Mouse (Mus musculus) CH12.LX (cell line): ENCODE data around the gene S1pr1. TPM values are rescaled to one million over a fixed set of nuclear protein-coding genes. Genes with fewer than 3 reads are reported as not detected.

Experiments
- DNase-seq: peaks from one replicate; pipeline ENCODE4 v3.0.0-alpha.2; 2013; ENCODE audit errors: extremely low read depth
- H3K27ac ChIP-seq: 2 replicates; pipeline ENCODE4 v1.5.1; 2012; ENCODE audit warnings: low read depth, mild to moderate bottlenecking, control low read depth, moderate library complexity; ENCODE audit not compliant: insufficient read depth
- H3K27me3 ChIP-seq: replicated peaks from 2 replicates; pipeline ENCODE3; 2012; ENCODE audit warnings: inconsistent platforms
- H3K36me3 ChIP-seq, 2 experiments: replicated peaks in 1 of 2; 2 replicates each; pipeline versions ENCODE3 to v1.6.1; 2012; ENCODE audit warnings: inconsistent platforms in 1 of 2, low read length in 1 of 2, mild to moderate bottlenecking in 1 of 2, mixed read lengths in 1 of 2, moderate library complexity in 1 of 2; ENCODE audit not compliant: control insufficient read depth in 1 of 2, insufficient read depth in 1 of 2
- H3K4me1 ChIP-seq, 2 experiments: 2 replicates each; pipeline ENCODE4 v1.6.1; 2012; ENCODE audit warnings: inconsistent platforms in 1 of 2, moderate library complexity in 1 of 2; ENCODE audit not compliant: insufficient read depth in 2 of 2, control insufficient read depth in 1 of 2
- H3K4me2 ChIP-seq: 2 replicates; pipeline ENCODE4 v1.6.1; 2012; ENCODE audit warnings: low read depth, mild to moderate bottlenecking, control low read depth; ENCODE audit not compliant: poor library complexity, insufficient read depth, severe bottlenecking
- H3K4me3 ChIP-seq, 3 experiments: fragments of 150-350 bp in 1 of 3; sonication (generic) in 1 of 3; replicated peaks in 1 of 3; 2 replicates each; pipeline versions ENCODE3 to v1.5.1; 2011 to 2012; ENCODE audit warnings: low read depth in 2 of 3, low read length in 2 of 3, mild to moderate bottlenecking in 2 of 3, moderate library complexity in 2 of 3, control low read depth in 1 of 3, improper control_type of control experiment in 1 of 3, inconsistent platforms in 1 of 3, mixed read lengths in 1 of 3; ENCODE audit not compliant: poor library complexity in 1 of 3
- H3K79me2 ChIP-seq: replicated peaks from 2 replicates; pipeline ENCODE4 v1.6.1; 2012; ENCODE audit warnings: mild to moderate bottlenecking, moderate library complexity; ENCODE audit not compliant: control insufficient read depth, poor library complexity, insufficient read depth, severe bottlenecking; ENCODE audit errors: extremely low read depth
- H3K9ac ChIP-seq: 2 replicates; pipeline ENCODE4 v1.6.1; 2012; ENCODE audit warnings: low read depth, mild to moderate bottlenecking, control low read depth, moderate library complexity; ENCODE audit not compliant: insufficient read depth
- H3K9me3 ChIP-seq: replicated peaks from 2 replicates; pipeline ENCODE3; 2012; ENCODE audit warnings: low read length, inconsistent platforms, mixed read lengths
- CHD2 ChIP-seq: IDR thresholded peaks from 2 replicates; pipeline ENCODE4 v1.6.1; 2011; ENCODE audit warnings: low read length, improper control_type of control experiment
- E2F4 ChIP-seq: IDR thresholded peaks from 2 replicates; pipeline ENCODE4 v1.6.1; 2011; ENCODE audit warnings: low read depth, low read length, improper control_type of control experiment; ENCODE audit not compliant: insufficient replicate concordance
- ELF1 ChIP-seq: IDR thresholded peaks from 2 replicates; pipeline ENCODE4 v1.6.1; 2014; ENCODE audit warnings: low read depth, mild to moderate bottlenecking, inconsistent platforms, low read length, improper control_type of control experiment
- EP300 ChIP-seq: IDR thresholded peaks from 2 replicates; pipeline ENCODE4 v1.6.1; 2011; ENCODE audit warnings: low read length, improper control_type of control experiment
- GABPA ChIP-seq: IDR thresholded peaks from 2 replicates; pipeline ENCODE4 v1.6.1; 2012; ENCODE audit warnings: low read depth, low read length, improper control_type of control experiment, inconsistent platforms; ENCODE audit not compliant: insufficient replicate concordance
- IRF4 ChIP-seq: IDR thresholded peaks from 2 replicates; pipeline ENCODE4 v1.6.1; 2014; ENCODE audit warnings: low read depth, mild to moderate bottlenecking, inconsistent platforms, low read length, improper control_type of control experiment
- MYC ChIP-seq: IDR thresholded peaks from 2 replicates; pipeline ENCODE4 v1.6.1; 2011; ENCODE audit warnings: low read depth, mild to moderate bottlenecking, improper control_type of control experiment, low read length
- NELFE ChIP-seq: IDR thresholded peaks from 2 replicates; pipeline ENCODE4 v1.6.1; 2011; ENCODE audit warnings: low read depth, low read length, improper control_type of control experiment
- NRF1 ChIP-seq: IDR thresholded peaks from 2 replicates; pipeline ENCODE4 v1.6.1; 2014; ENCODE audit warnings: low read depth, mild to moderate bottlenecking, inconsistent platforms, low read length, improper control_type of control experiment, moderate library complexity
- POLR2A ChIP-seq: IDR thresholded peaks from 2 replicates; pipeline ENCODE4 v1.6.1; 2011; ENCODE audit warnings: low read depth, mild to moderate bottlenecking, improper control_type of control experiment, low read length
- POLR2AphosphoS2 ChIP-seq: IDR thresholded peaks from 2 replicates; pipeline ENCODE4 v1.6.1; 2011; ENCODE audit warnings: low read depth, low read length, improper control_type of control experiment
- SMC3 ChIP-seq: IDR thresholded peaks from 2 replicates; pipeline ENCODE4 v1.6.1; 2011; ENCODE audit warnings: low read depth, low read length, improper control_type of control experiment
- TCF12 ChIP-seq: IDR thresholded peaks from 2 replicates; pipeline ENCODE4 v1.6.1; 2014; ENCODE audit warnings: low read depth, mild to moderate bottlenecking, inconsistent platforms, low read length, improper control_type of control experiment
- UBTF ChIP-seq: IDR thresholded peaks from 2 replicates; pipeline ENCODE4 v1.6.1; 2012; ENCODE audit warnings: low read depth, mild to moderate bottlenecking, inconsistent platforms, low read length, improper control_type of control experiment, moderate library complexity
- USF2 ChIP-seq: conservative IDR thresholded peaks from 2 replicates; pipeline ENCODE4 v1.6.1; 2011; ENCODE audit warnings: low read depth, low read length, improper control_type of control experiment
- ZC3H11A ChIP-seq: IDR thresholded peaks from 2 replicates; pipeline ENCODE4 v1.6.1; 2012; ENCODE audit warnings: low read depth, mild to moderate bottlenecking, inconsistent platforms, low read length, improper control_type of control experiment
- ZKSCAN1 ChIP-seq: IDR thresholded peaks from 2 replicates; pipeline ENCODE4 v1.6.1; 2012; ENCODE audit warnings: low read depth, inconsistent platforms, low read length, improper control_type of control experiment, borderline replicate concordance
- ZNF384 ChIP-seq: IDR thresholded peaks from 2 replicates; pipeline ENCODE4 v1.6.1; 2012; ENCODE audit warnings: low read depth, low read length, improper control_type of control experiment, inconsistent platforms
- dilution Hi-C: fragments of 300-500 bp; cut with MboI; formaldehyde crosslinking; loops from 2 replicates; pipeline ENCODE4 v1.14.3; 2020; ENCODE audit warnings: low sequenced_read_pairs; ENCODE audit not compliant: extremely low pct_unique_long_range_greater_than_20kb, extremely low pct_ligation_motif_present
- in situ Hi-C: fragments of 300-500 bp; cut with MboI; formaldehyde crosslinking; loops from 3 replicates; pipeline ENCODE4 v1.14.3; 2019; ENCODE audit warnings: low sequenced_read_pairs, low pct_ligation_motif_present, low pct_unique_long_range_greater_than_20kb, mixed read lengths
- polyA plus RNA-seq: library from polyadenylated mRNA; unstranded; fragments of >175 nt; gene quantifications from 2 replicates; pipeline ENCODE4 v1.2.1, GENCODE M21; 2012; ENCODE audit warnings: low read depth; ENCODE audit not compliant: insufficient read length
- total RNA-seq, 2 experiments: library from RNA; depleted of rRNA; stranded (reverse); fragments of 300-350 nt in 1 of 2; fragments of >200 nt in 1 of 2; gene quantifications; 2 replicates each; pipeline ENCODE4 v1.2.3; 2012 to 2014

S1pr1 gene
- total and polyA plus RNA-seq, 3 experiments: 1.8 to 7.1 (median 4.6) TPM

DNA sequence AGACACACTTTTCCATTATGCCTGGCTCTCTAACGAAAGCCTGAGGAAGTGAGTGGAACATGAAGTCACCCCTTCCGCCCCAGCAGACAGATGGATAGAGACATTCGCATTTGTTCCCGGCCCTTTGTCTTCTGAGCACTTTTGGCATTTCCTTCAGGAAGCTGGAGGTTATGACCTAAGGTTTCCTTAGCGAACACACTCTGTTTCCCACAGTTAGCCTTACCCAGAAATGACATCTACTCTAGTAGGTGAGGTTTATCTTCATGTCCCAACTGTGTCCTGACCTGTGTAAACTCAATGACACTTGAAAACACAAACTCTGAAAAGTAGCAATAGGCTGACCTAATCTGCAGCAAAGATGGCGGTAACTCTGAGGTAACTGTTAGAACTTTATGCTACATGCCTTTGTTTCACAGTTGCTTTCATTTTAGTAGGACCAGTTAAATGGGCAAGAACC lies 5.7 kb downstream of the S1pr1 start:
- no peak for TF ChIP-seq POLR2AphosphoS2
- no peaks in the 10 kb centered on the region for H3K27me3 ChIP-seq
- H3K4me2 ChIP-seq: no peak overlapping the region
- peaks cover 7 to 37% of the 10 kb centered on the region in 2 experiments for H3K36me3 ChIP-seq
- H3K79me2 ChIP-seq: no peaks in the 10 kb centered on the region
- H3K9me3 ChIP-seq: peaks cover 12% of the 10 kb centered on the region
- dilution Hi-C loops (no loop called here), in situ Hi-C loops (no loop called here)
- H3K27ac ChIP-seq: no peak overlapping the region
- H3K9ac ChIP-seq: no peak overlapping the region
- peaks cover 16 to 53% of the 10 kb centered on the region in 2 experiments for H3K4me1 ChIP-seq
- no peak overlapping the region for H3K4me3 ChIP-seq
- no peak for DNase-seq

DNA sequence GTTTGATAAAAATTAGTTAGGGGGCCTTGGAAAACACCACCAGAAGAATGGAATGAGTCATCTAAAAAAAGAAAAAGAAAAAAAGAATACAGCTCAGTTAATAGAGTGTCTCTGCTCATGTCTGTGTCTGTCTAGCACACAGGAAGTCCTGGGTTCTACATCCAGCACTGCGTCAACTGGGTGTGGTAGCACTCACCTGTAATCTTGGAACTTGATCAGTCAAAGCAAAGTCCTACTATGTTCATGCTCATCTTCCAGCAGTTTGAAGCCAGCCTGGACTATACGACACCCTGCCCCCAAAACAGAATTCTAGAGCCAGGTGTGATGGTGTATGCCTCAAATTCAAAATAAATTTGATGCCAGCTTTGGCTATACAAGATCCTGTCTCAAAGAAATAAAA lies 8.1 kb downstream of the S1pr1 start:
- in situ Hi-C loops: no loop called here
- H3K4me1 ChIP-seq: peaks cover 17 to 61% of the 10 kb centered on the region in 2 experiments
- TF ChIP-seq SMC3 (no peak), TCF12 (no peak), ELF1 (no peak), ZKSCAN1 (no peak), E2F4 (no peak), ZNF384 (no peak), ZC3H11A (no peak), NRF1 (no peak), CHD2 (no peak), USF2 (no peak), GABPA (no peak), UBTF (no peak), POLR2A (no peak), IRF4 (no peak), NELFE (no peak), EP300 (no peak), MYC (no peak)
- H3K9ac ChIP-seq: no peak overlapping the region
- H3K27me3 ChIP-seq: no peaks in the 10 kb centered on the region
- peaks cover 5% of the 10 kb centered on the region for H3K9me3 ChIP-seq
- H3K4me3 ChIP-seq: no peak overlapping the region
- H3K27ac ChIP-seq: no peak overlapping the region
- H3K79me2 ChIP-seq: no peaks in the 10 kb centered on the region
- dilution Hi-C loops: no loop called here
- H3K36me3 ChIP-seq: peaks cover under 1 to 30% of the 10 kb centered on the region in 2 experiments
- no peak overlapping the region for H3K4me2 ChIP-seq
- DNase-seq: no peak
